Mouse (Mus musculus) CH12.LX (cell line): Measurements from ENCODE around the gene E2f7.

Source experiments
- CHD2 ChIP-seq: IDR thresholded peaks from 2 replicates; pipeline ENCODE4 v1.6.1; 2011; ENCODE audit warnings: low read length, improper control_type of control experiment
- CTCF ChIP-seq, 2 experiments: IDR thresholded peaks in 1 of 2; conservative IDR thresholded peaks in 1 of 2; 2 replicates each; pipeline ENCODE4 v1.5.1; 2011 to 2012; ENCODE audit warnings: low read depth in 2 of 2, low read length in 2 of 2, improper control_type of control experiment in 1 of 2, inconsistent platforms in 1 of 2, mild to moderate bottlenecking in 1 of 2, moderate library complexity in 1 of 2
- EP300 ChIP-seq: IDR thresholded peaks from 2 replicates; pipeline ENCODE4 v1.6.1; 2011; ENCODE audit warnings: low read length, improper control_type of control experiment
- JUND ChIP-seq: conservative IDR thresholded peaks from 2 replicates; pipeline ENCODE4 v1.6.1; 2011; ENCODE audit warnings: low read depth, low read length, improper control_type of control experiment
- KAT2A ChIP-seq: IDR thresholded peaks from 2 replicates; pipeline ENCODE4 v1.6.1; 2012; ENCODE audit warnings: low read length, improper control_type of control experiment, inconsistent platforms; ENCODE audit not compliant: insufficient replicate concordance
- MAX ChIP-seq: IDR thresholded peaks from 2 replicates; pipeline ENCODE4 v1.6.1; 2011; ENCODE audit warnings: low read length, improper control_type of control experiment
- NRF1 ChIP-seq: IDR thresholded peaks from 2 replicates; pipeline ENCODE4 v1.6.1; 2014; ENCODE audit warnings: low read depth, mild to moderate bottlenecking, inconsistent platforms, low read length, improper control_type of control experiment, moderate library complexity
- PAX5 ChIP-seq: IDR thresholded peaks from 2 replicates; pipeline ENCODE4 v1.6.1; 2012; ENCODE audit warnings: low read length, inconsistent platforms, mixed read lengths
- POLR2AphosphoS2 ChIP-seq: IDR thresholded peaks from 2 replicates; pipeline ENCODE4 v1.6.1; 2011; ENCODE audit warnings: low read depth, low read length, improper control_type of control experiment
- RAD21 ChIP-seq: IDR thresholded peaks from 2 replicates; pipeline ENCODE4 v1.6.1; 2011; ENCODE audit warnings: low read depth, mild to moderate bottlenecking, low read length, improper control_type of control experiment, moderate library complexity
- RCOR1 ChIP-seq: conservative IDR thresholded peaks from 2 replicates; pipeline ENCODE4 v1.6.1; 2012; ENCODE audit warnings: low read depth, mild to moderate bottlenecking, inconsistent platforms, low read length, improper control_type of control experiment
- ZKSCAN1 ChIP-seq: IDR thresholded peaks from 2 replicates; pipeline ENCODE4 v1.6.1; 2012; ENCODE audit warnings: low read depth, inconsistent platforms, low read length, improper control_type of control experiment, borderline replicate concordance

GRCm38 (mm10) chr10:110773201-110773600, 28.0 kb downstream of the E2f7 start:
- TF ChIP-seq EP300 (no peak), NRF1 (no peak), MAX (no peak), PAX5 (no peak), CTCF (conservative IDR thresholded peaks at IDR 0.05 in 1 of 2, IDR thresholded peaks at IDR 0.05 in 1 of 2; ENCODE audit: low read depth in 2 of 2, low read length in 2 of 2) (no peak), CHD2 (no peak), RCOR1 (no peak), KAT2A (no peak), RAD21 (no peak), ZKSCAN1 (no peak), JUND (no peak), POLR2AphosphoS2 (no peak)
